Mouse (Mus musculus) adrenal gland, postnatal 4 days (tissue): ENCODE data around the gene Mtg1. TPM values are rescaled to one million over a fixed set of nuclear protein-coding genes. Genes with fewer than 3 reads are reported as not detected.

Experiments used
- DNase-seq, 2 experiments: peaks; one replicate each; pipeline ENCODE4 v3.0.0; 2021 to 2022; ENCODE audit warnings: low spot score in 2 of 2, mixed read lengths in 2 of 2
- total RNA-seq, 2 experiments: library from RNA; stranded (reverse); gene quantifications; 2 replicates each; pipeline ENCODE4 v1.2.3; 2021

The Mtg1 gene
- total RNA-seq, 2 experiments from 2014 or later: 33.6 to 35.8 TPM

- DNase-seq: no peak
Observed at GRCm38 (mm10) chr7:140187721-140188390, 50.5 kb downstream of the Mtg1 start.

DNA sequence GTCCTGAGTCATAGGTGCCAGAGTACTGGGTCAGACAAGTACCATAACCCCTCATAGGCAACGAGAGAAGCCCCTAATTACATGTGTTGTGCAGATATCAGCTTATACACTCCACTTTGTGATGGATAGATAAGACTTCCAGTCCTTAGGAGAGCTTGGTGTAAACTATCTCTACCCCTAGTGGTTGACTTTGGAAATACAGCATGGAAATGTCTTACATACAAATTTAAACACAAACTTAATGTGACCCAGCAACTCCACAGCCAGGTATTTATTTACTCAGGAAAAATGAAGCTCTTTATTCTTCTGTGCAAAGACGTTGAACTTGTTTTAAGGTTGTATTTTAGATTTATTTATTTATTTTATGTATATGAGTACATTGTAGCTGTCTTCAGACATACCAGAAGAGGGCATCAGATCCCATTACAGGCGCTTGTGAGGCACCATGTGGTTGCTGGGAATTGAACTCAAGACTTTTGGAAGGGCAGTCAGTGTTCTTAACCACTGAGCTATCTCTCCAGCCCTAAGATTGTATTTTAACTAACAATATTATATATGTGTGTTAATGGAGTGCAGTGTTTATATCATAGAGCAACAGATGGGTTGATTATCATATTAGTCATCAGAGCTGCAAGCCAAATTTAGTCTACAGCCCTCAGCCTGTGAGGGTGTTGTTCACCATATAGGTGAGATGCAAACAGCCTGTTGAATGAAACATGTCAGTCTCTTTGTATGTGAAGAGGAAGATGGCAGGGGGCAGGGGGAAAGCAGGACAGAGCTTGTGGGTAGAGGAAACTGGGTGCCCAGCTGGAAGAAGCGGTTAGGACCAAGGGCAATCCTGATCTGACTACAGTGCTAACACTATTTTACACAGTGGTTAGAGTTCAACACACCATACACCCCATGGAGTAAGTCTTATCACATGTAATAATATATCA, 51.3 kb downstream of the Mtg1 start:
- no peak for DNase-seq

DNA sequence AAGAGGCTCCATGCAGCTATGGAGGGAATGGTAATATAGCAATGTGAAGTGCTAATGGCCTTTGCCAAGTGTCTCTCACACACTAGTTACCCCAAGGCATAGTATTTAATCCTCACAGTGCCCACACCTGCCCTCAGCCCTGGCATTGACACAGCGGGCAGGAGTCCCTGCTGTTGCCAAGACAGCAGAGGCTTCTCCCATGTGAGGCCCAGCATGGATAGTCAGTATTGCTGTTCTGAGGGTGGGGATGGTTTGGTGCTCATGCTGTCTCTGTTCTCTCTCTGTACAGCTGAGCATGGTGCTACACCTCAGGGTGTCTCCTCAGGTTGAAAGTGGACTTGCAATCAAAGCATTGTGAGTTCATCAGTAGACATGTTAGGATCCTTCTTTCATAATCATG, 53.1 kb downstream of the Mtg1 start:
- no peak for DNase-seq

DNA sequence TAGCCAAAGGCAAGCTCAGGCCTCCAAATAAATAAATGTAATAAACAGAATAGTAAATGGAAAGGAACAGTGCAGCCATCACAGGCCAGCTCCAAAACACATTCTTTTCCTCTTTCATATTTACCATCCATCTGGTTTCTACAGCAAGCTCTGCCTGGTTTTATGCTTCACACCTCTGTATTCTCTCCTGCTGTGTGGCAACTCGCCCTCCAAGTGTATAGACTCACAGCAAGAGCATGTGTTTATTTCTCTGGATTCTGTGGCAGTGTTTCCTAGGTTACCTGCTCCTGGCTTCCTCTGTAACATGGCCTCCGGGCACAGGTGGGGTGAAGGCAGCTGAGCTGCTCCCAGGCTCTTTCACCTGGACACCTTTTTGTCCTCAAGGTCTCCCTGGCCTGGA, 55.1 kb downstream of the Mtg1 start:
- no peak for DNase-seq

DNA sequence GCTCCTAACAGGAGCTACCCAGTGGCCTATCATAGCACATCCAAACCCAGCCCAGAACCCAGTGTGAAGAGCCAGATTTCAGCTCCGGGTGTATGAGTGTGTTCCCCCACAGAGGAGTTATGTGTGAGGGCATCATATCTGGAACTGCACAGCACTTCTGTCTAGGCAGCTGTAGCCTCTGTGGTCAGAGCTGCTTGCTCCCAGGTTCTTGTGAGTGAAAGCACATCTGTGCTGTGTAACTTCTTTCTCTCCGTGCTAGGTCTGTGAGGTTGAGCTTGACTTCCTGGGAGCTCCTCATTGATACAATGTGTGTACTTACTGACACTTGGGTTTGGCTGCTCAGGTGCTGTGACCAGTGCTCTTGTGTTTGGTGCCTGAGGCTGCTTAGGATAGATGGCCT, 55.5 kb downstream of the Mtg1 start:
- no peak for DNase-seq

DNA sequence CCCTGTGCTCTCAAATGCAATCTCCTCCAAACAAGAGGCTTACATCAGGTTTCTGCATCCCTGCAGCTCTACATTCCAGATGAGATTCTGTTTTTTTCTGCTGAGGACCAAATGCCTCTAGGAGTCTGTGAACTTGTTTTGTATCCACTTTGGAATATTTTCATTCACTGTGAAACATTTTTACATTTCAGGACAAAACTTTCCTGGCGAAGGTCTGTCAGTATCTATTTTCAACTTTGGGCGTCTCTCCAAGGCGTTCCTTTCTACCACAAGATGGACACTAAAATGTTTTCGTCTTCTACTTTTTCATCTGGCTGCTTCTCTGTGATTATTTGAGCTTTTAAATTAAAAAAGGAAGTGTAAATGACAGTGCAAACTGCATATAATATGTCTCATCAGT, 56.7 kb downstream of the Mtg1 start:
- no peak for DNase-seq

DNA sequence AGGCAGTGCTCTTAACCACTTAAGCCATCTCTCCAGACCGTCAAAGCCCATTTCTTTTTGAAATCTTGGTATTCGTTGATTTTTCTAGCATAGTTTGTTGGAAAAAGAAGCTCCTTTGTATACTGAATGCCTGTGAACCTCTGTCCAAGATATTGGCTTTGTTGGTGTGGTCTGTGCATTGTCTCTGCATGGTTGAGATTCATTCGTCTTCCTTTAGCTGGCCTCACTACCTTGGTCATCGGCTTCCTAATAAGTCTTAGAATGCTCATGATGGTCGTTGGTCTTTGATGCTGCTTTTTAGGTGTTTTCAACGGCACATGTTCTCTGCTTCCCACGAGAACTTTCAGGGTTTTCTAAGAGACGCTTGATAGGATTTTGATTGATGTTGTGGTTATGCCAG, 58.6 kb downstream of the Mtg1 start:
- DNase-seq: no peak

Other genes with a start within 250 kb of the Mtg1 start
- gene Kndc1, start 242.9 kb upstream of the Mtg1 start, total RNA-seq: 1 to 10 TPM; 1.6 to 1.7 TPM
- gene Utf1, start 193.8 kb upstream of the Mtg1 start, total RNA-seq: not detected
- gene 6430531B16Rik, start 158.8 kb upstream of the Mtg1 start, total RNA-seq: 1 to 10 TPM in 1 of 2 experiments, under 1 TPM in 1; 0.54 to 1.2 TPM
- gene Adam8, start 145.0 kb upstream of the Mtg1 start, total RNA-seq: 1 to 10 TPM; 1.8 to 2.0 TPM
- gene Zfp511, start 101.2 kb upstream of the Mtg1 start, total RNA-seq: 10 to 100 TPM; 20.2 to 21.9 TPM
- 10 to 100 TPM; 53.7 to 55.8 TPM for gene Tubgcp2, start 100.9 kb upstream of the Mtg1 start, total RNA-seq
- not detected for gene Msx3, start 88.5 kb upstream of the Mtg1 start, total RNA-seq
- 10 to 100 TPM; 10.8 to 12.9 TPM for gene Caly, start 55.0 kb upstream of the Mtg1 start, total RNA-seq
- gene Prap1, start 44.2 kb upstream of the Mtg1 start, total RNA-seq: not detected
- gene Fuom, start 35.1 kb upstream of the Mtg1 start, total RNA-seq: 10 to 100 TPM; 65.1 to 72.4 TPM
- gene Paox, start 21.8 kb upstream of the Mtg1 start, total RNA-seq: 10 to 100 TPM; 20.4 to 21.0 TPM
- 100 to 1,000 TPM; 290 to 325 TPM for gene Echs1, start 21.1 kb upstream of the Mtg1 start, total RNA-seq
- gene Sprn, start 17.3 kb downstream of the Mtg1 start, total RNA-seq: 1 to 10 TPM; 1.7 to 2.6 TPM
- not detected for gene Olfr522, start 27.2 kb downstream of the Mtg1 start, total RNA-seq
- gene Olfr523, start 35.7 kb downstream of the Mtg1 start, total RNA-seq: not detected
- not detected for gene Olfr524, start 68.4 kb downstream of the Mtg1 start, total RNA-seq
- gene Cd163l1, start 80.7 kb downstream of the Mtg1 start, total RNA-seq: not detected
- not detected for gene 5830411N06Rik, start 109.7 kb downstream of the Mtg1 start, total RNA-seq
- gene Olfr525, start 183.3 kb downstream of the Mtg1 start, total RNA-seq: not detected
- gene Olfr527, start 196.5 kb downstream of the Mtg1 start, total RNA-seq: not detected
- gene Olfr60, start 224.1 kb downstream of the Mtg1 start, total RNA-seq: not detected
- not detected for gene Olfr530, start 238.8 kb downstream of the Mtg1 start, total RNA-seq